Mouse (Mus musculus): ENCODE data around the gene Depdc7.

The Depdc7 gene

DNA sequence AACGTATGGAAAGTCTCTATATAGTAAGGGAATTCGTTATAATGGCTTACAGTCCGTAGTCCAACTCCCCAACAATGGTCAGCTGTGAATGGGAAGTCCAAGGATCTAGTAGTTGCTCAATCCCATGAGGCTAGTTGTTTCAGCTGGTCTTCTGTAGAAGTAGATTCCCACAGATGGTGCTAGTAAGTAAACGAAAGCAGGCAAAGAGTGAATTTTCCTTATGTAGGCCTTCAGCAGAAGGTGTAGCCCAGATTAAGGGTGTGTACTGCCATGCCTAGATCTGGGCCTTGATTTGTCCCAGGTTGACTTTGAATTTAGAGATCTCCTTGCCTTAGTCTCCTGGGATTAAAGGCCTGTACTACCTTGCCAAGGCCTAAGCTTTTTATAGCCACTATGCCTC lies 26.4 kb downstream of the Depdc7 start, which contains the start of gene Pin1rt1:
Gene Pin1rt1, minus strand, starts transcription at position 101 of the 400 bp plus-strand sequence.
- no peak for DNase-seq (ENCODE audit: low read depth)

DNA sequence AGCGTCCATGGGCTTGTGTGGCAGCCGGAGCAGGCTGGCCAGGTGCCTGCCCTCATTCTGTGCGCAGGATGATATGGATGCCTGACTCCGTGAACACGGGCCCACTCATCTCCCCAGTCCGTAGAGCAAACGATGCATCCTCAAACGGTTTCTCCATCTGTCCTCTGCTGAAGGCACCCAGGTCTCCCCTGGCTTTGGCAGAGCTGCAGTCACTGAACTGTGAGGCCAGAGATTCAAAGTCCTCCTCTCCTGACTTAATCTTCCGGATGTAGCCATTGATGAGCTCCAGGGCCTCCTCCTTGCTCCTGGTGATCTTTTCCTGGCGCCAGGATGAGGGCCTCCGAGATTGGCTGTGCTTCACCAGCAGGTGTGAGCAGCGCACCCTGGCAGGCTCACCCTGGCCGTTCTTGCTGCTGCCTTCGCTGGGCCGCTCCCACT lies 28.4 kb downstream of the Depdc7 start:
- DNase-seq (ENCODE audit: low read depth) = no peak

DNA sequence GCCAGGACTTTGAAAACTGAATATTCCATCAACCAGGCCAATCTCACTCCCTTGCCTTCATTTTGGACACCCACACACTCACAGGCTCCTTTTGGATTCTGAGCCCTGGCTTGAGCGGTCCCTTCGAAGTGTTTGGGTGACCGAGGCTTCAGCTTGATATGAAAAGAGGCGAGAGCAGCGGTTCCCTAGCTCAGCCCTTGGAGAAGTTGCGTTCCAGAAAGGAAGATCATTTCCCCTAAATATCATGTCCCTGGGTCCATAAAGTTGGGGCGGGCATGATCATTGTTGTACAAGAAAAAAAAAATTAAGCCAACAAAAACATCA lies 30.2 kb downstream of the Depdc7 start:
- no peak for DNase-seq (ENCODE audit: low read depth)

DNA sequence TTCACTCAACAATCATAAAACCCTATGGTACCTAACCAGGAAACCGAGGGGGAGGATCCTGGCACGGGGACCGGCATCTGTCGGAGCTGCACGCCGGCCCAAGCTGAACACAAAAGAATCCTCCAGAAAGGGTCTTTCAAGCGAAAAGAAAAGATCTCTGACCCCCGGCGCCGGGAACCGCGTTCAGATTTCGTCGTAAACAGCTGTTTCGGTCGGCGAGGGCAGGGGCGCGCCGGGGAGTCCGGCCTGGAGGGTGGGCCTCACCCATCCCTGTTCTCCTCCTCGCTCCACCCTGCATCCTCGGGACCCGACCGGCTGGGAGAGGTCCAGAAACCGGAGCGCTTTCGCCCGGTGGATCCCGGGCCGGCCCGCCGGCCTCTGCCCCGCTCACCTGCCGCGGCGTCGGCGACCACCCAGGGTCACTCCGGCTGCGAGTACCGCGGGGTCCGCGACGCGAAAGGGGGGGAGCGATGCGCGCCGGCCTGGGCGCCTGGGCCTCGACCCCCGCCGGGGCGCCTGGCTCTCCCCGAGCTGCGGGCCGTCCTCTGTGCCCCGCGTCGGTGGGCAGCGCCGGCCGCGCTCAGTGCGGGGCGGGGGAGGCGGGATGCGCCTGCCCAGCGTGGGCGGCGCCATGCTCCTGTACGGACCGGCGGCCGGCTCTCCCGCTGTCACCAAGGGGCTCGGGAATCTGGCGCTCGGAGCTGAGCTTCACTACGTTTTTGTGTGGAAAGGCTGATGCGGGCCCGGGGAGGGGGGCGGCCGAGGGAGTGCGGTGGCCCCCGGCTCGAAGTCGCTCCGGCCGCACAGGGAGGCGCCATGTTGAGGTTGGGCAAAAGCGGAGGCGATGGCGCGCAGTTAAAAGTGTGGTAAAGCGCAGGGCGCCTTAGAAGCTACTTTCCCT lies 30.8 kb downstream of the Depdc7 start, which contains the start of gene Tcp11l1:
Gene Tcp11l1, minus strand, starts transcription at position 585 of the 901 bp plus-strand sequence.
- DNase-seq (ENCODE audit: low read depth) = peak; percentile 14

DNA sequence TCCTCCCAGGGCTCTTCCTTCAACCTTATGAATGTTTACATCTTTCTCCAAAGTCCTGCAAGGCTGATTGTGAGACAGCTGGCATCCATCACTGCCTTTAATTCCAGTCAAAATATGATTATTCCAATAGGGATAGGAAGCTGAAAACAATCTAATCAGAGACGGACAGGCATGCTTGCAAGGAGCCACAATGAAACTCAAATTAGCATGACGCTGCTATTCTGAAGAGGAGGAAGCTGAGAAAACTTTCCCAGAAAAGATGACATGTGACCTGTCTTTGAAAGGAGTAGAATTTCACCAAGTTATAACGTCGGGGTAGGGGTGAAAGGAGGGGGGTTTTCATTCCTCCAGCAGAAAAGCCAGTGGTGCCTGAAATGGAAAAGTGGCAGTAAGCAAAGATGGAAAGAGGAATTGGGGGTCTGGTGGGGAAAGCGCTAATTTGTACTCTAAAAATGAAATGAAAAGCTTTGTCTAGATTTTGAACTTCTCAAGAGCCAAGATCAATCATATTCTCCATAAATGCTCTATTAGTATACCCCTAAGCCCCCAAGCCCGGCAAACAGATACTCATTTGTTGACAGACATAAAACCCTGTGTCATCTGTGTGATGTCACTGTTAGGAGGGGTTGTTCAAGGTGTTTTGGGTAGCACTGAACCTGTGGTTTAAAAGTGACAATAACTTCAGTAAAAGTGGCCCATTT lies 31.9 kb downstream of the Depdc7 start:
- DNase-seq (ENCODE audit: low read depth) = no peak

DNA sequence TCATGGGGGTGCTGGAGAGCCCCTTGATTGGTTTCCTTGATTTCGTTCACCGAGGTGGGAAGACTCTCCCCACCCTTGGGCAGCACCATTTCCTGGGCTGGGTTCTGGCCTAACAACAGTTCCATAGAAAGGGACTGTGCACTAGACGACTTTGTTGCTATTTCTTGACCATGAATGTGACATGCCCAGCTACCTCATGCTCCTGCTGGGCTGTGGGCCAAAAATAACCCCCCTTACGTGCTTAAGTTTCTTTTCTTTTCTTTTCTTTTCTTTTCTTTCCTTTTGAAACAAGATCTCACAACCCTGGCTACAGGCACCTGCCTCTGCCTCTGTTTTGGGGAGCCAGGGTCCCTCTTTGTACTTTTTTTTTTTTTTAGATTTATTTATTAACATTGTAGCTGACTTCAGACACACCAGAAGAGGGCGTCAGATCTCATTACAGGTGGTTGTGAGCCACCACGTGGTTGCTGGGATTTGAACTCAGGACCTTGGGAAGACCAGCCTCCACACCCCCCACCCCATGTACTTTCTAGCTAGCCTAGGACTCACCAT lies 32.8 kb downstream of the Depdc7 start:
- DNase-seq (ENCODE audit: low read depth) = no peak

DNA sequence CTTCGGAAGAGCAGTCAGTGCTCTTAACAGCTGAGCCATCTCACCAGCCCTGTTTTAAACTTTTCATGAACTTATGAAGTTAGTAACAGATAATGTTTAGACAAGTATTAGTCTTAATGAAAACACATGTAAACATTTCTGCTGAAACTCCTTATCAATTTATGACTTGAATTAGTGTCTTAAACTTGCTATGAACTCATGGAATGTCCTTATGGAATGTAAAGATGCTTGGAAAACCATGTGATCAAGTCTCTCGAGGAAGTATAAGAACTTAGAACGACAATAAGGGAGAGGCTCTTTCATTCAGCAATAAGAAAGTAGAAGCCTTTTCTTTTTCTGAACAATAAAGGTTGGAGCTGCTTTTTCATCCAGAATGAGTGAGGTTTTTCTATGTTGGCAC lies 38.3 kb downstream of the Depdc7 start:
- no peak for DNase-seq (ENCODE audit: low read depth)

DNA sequence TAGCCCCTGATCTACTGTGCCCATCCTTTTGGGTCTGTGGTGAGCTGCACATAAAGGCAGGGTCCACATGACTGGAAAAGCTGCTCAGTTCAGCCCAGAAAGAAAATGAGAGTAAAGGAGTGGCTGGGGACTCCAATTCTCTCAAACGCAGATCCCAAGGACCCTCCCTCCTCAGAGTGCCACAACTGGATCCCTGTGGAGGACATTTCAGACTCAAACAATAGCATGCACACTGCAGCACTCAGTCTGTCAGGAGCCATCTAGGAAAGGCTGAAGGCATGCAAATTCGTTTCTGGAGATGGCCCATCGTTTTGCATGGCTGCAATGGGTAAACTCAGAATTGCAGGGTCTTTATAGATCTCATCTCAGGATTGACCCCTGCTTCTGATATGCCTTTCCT lies 39.5 kb downstream of the Depdc7 start:
- DNase-seq (ENCODE audit: low read depth) = no peak

DNA sequence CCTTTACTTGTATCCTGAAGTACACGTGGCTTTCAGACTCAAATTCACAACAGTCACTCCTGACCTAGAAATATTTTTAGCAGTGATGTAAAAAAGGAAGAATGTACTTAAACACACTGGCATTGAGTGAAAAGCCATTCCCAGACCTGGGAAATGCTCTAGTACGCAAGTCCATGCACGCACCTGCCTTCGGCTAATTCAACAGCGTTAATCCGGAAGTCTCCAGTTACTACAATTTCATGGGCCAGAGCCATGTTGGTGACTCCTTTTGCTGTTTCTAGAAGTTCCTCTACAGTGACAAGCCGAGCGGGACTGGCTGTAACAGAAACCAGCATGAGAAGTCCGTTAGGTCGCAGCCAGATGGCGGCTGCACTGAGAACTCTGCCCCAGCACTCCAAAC lies 43.0 kb downstream of the Depdc7 start:
- DNase-seq (ENCODE audit: low read depth) = no peak

DNA sequence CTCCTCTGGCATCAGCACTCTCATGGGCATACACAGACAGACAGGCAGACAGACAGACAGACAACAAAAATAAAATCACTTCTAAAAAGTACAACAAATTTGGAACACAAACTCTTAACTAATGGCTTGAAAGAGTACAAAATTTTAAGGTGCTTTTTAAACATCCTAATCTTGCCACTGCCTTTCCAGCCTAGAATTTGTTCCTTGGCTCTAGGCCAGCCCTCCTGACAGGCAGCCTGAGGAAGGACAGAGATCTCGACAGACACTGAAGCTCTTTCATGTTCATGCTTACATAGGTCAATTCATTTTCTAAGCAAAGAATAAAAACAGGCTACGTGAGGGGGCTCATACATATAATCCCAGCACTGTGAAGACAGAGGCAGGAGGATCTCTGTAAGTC lies 50.1 kb downstream of the Depdc7 start:
- no peak for DNase-seq (ENCODE audit: low read depth)

DNA sequence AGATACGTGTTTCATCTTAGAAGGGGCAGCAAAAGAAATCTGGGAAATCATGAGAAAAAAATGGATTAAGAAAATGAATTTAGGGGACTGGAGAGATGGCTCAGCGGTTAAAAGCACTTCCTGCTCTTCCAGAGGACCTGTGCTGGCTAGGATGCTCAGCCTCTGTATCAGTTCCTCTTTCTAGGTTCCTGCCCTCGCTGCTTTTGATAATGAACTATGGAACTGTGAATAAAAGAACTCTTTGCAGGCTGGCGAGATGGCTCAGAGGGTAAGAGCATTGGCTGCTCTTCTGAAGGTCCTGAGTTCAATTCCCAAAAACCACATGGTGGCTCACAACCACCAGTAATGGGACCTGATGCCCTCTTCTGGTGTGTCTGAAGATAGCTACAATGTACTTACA lies 52.0 kb downstream of the Depdc7 start:
- no peak for DNase-seq (ENCODE audit: low read depth)

DNA sequence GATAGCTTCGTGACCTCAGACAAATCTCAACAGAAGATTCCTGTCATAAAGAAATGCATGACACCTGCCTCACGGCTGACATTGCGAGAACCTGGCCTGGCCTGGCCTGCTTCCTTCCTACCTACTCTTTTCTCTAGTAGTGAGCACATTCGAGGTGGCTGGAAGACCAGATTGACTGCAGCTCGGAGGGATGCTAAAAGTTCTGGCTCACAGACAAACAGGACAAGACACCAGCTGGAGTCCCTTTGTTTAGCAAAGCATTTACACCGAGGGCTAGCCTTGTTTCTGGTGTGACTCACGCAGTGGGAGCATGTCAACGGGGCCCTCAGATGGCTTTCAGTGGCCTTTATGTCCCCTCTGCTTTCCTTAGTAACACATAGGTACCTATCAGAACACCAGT lies 54.0 kb downstream of the Depdc7 start:
- DNase-seq (ENCODE audit: low read depth) = no peak

DNA sequence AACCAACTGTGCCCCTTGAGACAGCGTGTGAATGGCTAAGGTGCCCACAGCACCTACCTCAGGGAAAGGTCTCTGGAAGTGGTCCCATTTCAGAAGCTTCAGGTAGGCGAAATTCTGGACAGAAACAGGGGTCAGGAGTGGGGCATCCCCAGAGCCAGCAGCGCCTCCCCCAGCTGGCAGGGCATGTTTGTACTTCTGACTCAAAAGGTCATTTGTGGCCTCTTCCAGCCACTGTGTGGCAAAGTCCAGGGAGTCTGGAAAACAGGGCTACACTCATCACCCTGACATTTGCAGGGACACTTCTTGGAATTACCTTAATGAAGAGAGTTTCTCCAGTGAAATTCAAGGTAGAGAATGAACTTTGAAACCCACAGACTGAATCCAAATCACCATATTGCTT lies 54.4 kb downstream of the Depdc7 start:
- DNase-seq (ENCODE audit: low read depth) = no peak

DNA sequence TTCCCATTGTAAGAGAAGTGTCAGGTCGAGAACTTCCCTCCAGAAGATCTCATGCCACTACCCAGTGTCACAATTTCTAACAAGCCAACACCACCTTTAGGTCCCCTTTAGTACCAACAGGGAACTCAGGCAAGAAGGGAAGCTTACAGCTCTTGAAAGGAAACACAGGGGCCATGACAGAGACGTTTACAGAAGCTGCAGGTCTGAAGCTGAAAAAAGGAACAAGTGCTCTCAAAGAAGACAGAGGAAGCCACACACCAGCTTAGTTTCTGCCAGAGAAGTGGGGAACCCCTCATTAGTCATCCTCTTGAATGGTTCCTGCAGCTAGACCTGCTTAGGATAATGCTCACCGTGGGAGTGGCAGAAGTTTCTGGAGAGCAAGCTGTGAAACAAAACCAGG lies 55.4 kb downstream of the Depdc7 start:
- DNase-seq (ENCODE audit: low read depth) = no peak

DNA sequence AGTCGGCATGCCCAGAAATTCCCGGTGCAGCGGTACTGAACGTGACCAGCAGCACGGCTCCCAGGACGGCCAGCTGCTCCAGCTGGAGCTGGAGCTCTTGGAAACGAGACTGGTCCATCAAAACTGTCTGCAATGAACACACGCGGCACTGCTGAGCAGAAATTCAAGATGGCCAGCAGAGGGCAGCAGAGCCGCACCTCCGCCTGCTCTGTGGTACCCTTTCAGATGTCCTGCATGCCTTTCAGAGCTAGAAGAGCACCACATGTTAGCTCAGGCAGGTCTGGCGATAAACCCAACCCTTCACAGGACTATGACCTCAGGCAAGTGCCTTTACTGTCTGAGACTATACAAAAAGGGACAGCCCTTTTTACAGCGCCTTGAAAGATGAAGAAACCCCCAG lies 57.3 kb downstream of the Depdc7 start:
- DNase-seq (ENCODE audit: low read depth) = peak; percentile 72

DNA sequence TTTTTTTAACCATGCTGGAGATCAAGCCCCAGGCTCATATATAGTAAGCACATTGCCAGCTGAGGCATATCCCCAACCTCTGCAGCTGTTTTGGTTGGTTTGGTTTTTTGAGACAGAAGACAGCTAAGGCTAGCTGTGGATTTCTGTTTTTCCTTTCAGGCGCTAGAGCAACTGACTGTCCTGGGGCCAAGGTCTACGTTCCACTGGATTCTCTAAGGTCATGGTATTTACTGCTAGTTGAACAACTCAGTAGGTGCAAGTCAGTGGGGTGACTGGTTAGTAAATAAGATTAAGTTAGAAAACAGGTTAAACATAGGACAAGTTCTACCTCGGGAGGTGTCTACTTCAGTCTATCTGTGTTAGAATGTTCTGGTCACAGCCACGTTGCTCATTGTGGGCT lies 57.9 kb downstream of the Depdc7 start:
- no peak for DNase-seq (ENCODE audit: low read depth)

DNA sequence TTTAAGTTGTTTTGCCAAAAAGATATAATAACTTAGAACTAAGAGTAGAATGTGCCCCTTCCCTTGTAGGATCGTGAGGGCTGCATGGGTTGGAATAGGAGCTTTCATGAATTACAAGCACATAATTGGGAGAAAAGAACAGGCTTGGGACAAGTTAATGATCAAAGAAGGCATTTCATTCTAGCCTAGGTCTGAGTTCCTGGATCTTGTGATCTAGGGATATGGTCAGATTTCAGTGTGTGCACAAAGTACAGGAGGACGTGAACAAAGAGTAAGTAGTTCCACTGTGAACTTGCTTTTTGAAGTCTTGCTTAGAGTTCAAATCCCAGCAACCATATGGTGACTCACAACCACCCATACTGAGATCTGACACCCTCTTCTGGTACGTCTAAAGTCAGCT lies 65.4 kb downstream of the Depdc7 start:
- DNase-seq (ENCODE audit: low read depth) = no peak
